Mouse (Mus musculus) embryonic facial prominence, embryonic 12.5 days (tissue): ENCODE results near the gene Gm10337. TPM values are rescaled to one million over a fixed set of nuclear protein-coding genes. Genes with fewer than 3 reads are reported as not detected.

Experiments used
- ATAC-seq: fragments of 200-750 bp; cut with Nextera tagmentation; 2 replicates; pipeline ENCODE4 v1.8.0; 2017; ENCODE audit not compliant: insufficient number of reproducible peaks, insufficient read depth, low FRiP score, low TSS enrichment
- H3K27ac ChIP-seq: fragments of 300-500 bp; sonication (generic); 2 replicates; pipeline ENCODE4 v1.5.1; 2016; ENCODE audit warnings: mild to moderate bottlenecking
- H3K27me3 ChIP-seq: fragments of 300-500 bp; sonication (generic); 2 replicates; pipeline ENCODE4 v1.6.1; 2016; ENCODE audit warnings: mild to moderate bottlenecking, moderate library complexity
- H3K36me3 ChIP-seq: fragments of 300-500 bp; sonication (generic); 2 replicates; pipeline ENCODE4 v1.6.1; 2016; ENCODE audit warnings: mild to moderate bottlenecking
- H3K4me1 ChIP-seq: fragments of 300-500 bp; sonication (generic); 2 replicates; pipeline ENCODE4 v1.6.1; 2016
- H3K4me2 ChIP-seq: fragments of 300-500 bp; sonication (generic); replicated peaks from 2 replicates; pipeline ENCODE4 v1.6.1; 2016; ENCODE audit warnings: mild to moderate bottlenecking, moderate library complexity
- H3K4me3 ChIP-seq: fragments of 300-500 bp; sonication (generic); 2 replicates; pipeline ENCODE4 v1.5.1; 2016; ENCODE audit warnings: mild to moderate bottlenecking
- H3K9ac ChIP-seq: fragments of 300-500 bp; sonication (generic); 2 replicates; pipeline ENCODE4 v1.6.1; 2016; ENCODE audit warnings: mild to moderate bottlenecking, moderate library complexity
- H3K9me3 ChIP-seq: fragments of 300-500 bp; sonication (generic); 2 replicates; pipeline ENCODE4 v1.6.1; 2016; ENCODE audit warnings: mild to moderate bottlenecking, moderate library complexity
- WGBS: fragments of 180-500 bp; shearing (Covaris S2); methylation state at CpG from one replicate; pipeline ENCODE4 v1.1.7; 2016; 5-methylcytosine and 5-hydroxymethylcytosine counted together
- polyA plus RNA-seq: library from polyadenylated mRNA; unstranded; fragments of >200 nt; fragmentation: Nextera tagmentation; extraction: Ambion mirVana; gene quantifications from 2 replicates; pipeline ENCODE4 v1.2.1, GENCODE M21; 2016

Gm10337 gene
- polyA plus RNA-seq, 1 experiment from 2014 or later = not detected

- Histone ChIP-seq H3K36me3 (peaks cover 17% of the 10 kb centered on the region), H3K27me3 (no peaks in the 10 kb centered on the region), H3K27ac (peak within 1 kb of the TSS; percentile 98), H3K4me2 (peak within 1 kb of the TSS; percentile 68), H3K9me3 (no peaks in the 10 kb centered on the region), H3K4me3 (peak within 1 kb of the TSS; percentile 85), H3K4me1 (peaks cover 12% of the 10 kb centered on the region; the same call in 1 of the 2 replicates), H3K9ac (peak within 1 kb of the TSS; percentile 94)
- peak; percentile 100 for ATAC-seq
- WGBS = under 1% methylated on average over 32 of the region's 40 CpGs
Observed at GRCm38 (mm10) chr15:102470183-102470604, 33.3 kb upstream of the Gm10337 start, which contains the start of gene Pcbp2. TSS of gene Pcbp2 (plus strand) at chr15:102470539.

GRCm38 (mm10) chr15:102470605-102471294 lies 32.8 kb upstream of the Gm10337 start:
- under 1% methylated on average over 51 of the region's 67 CpGs for WGBS
- H3K9ac ChIP-seq = peak overlapping the region; percentile 94
- H3K9me3 ChIP-seq = no peaks in the 10 kb centered on the region
- peaks cover 12% of the 10 kb centered on the region; the same call in 1 of the 2 replicates for H3K4me1 ChIP-seq
- H3K4me2 ChIP-seq = peak overlapping the region; percentile 68
- peak overlapping the region; percentile 98 for H3K27ac ChIP-seq
- no peaks in the 10 kb centered on the region for H3K27me3 ChIP-seq
- H3K36me3 ChIP-seq = peaks cover 22% of the 10 kb centered on the region
- peak; percentile 38; the same call in 1 of the 2 replicates for ATAC-seq
- peak overlapping the region; percentile 85 for H3K4me3 ChIP-seq

GRCm38 (mm10) chr15:102471295-102471645 lies 32.3 kb upstream of the Gm10337 start:
- Histone ChIP-seq H3K27me3 (no peaks in the 10 kb centered on the region), H3K9ac (peak overlapping the region; percentile 94), H3K4me2 (peak overlapping the region; percentile 68), H3K4me3 (peak overlapping the region; percentile 85), H3K4me1 (peaks cover 12% of the 10 kb centered on the region; the same call in 1 of the 2 replicates), H3K9me3 (no peaks in the 10 kb centered on the region), H3K27ac (peak overlapping the region; percentile 98), H3K36me3 (peaks cover 28% of the 10 kb centered on the region)
- ATAC-seq = no peak
- under 1% methylated on average over 10 of the region's 10 CpGs for WGBS

- no peaks in the 10 kb centered on the region for H3K9me3 ChIP-seq
- peak overlapping the region; percentile 68 for H3K4me2 ChIP-seq
- peaks cover 32% of the 10 kb centered on the region for H3K36me3 ChIP-seq
- no peaks in the 10 kb centered on the region for H3K27me3 ChIP-seq
- peaks cover 12% of the 10 kb centered on the region; the same call in 1 of the 2 replicates for H3K4me1 ChIP-seq
- peak overlapping the region; percentile 85 for H3K4me3 ChIP-seq
- H3K9ac ChIP-seq = peak overlapping the region; percentile 94
- no peak overlapping the region for H3K27ac ChIP-seq
- ATAC-seq = no peak
Observed at GRCm38 (mm10) chr15:102471727-102472126, 31.8 kb upstream of the Gm10337 start.

GRCm38 (mm10) chr15:102473246-102473645 lies 30.3 kb upstream of the Gm10337 start:
- H3K27me3 ChIP-seq = no peaks in the 10 kb centered on the region
- no peak overlapping the region for H3K9ac ChIP-seq
- no peaks in the 10 kb centered on the region for H3K9me3 ChIP-seq
- no peak overlapping the region for H3K4me3 ChIP-seq
- peak overlapping the region; percentile 27; the same call in 1 of the 2 replicates for H3K4me2 ChIP-seq
- H3K4me1 ChIP-seq = peaks cover 12% of the 10 kb centered on the region; the same call in 1 of the 2 replicates
- ATAC-seq = no peak
- 64% methylated on average over 2 of the region's 2 CpGs for WGBS
- H3K27ac ChIP-seq = no peak overlapping the region
- H3K36me3 ChIP-seq = peaks cover 46% of the 10 kb centered on the region

- Histone ChIP-seq H3K4me2 (no peak overlapping the region), H3K36me3 (peaks cover 57% of the 10 kb centered on the region), H3K27me3 (no peaks in the 10 kb centered on the region), H3K4me3 (no peak overlapping the region), H3K27ac (no peak overlapping the region), H3K9ac (no peak overlapping the region), H3K9me3 (no peaks in the 10 kb centered on the region), H3K4me1 (peaks cover 12% of the 10 kb centered on the region; the same call in 1 of the 2 replicates)
- 92% methylated on average over 2 of the region's 2 CpGs for WGBS
- ATAC-seq = no peak
Observed at GRCm38 (mm10) chr15:102474520-102474919, 29.0 kb upstream of the Gm10337 start.

GRCm38 (mm10) chr15:102483136-102483535 lies 20.4 kb upstream of the Gm10337 start:
- H3K9ac ChIP-seq = no peak overlapping the region
- 89% methylated on average over 3 of the region's 3 CpGs for WGBS
- H3K4me3 ChIP-seq = no peak overlapping the region
- ATAC-seq = no peak
- H3K4me1 ChIP-seq = no peaks in the 10 kb centered on the region
- no peaks in the 10 kb centered on the region for H3K9me3 ChIP-seq
- H3K27ac ChIP-seq = no peak overlapping the region
- H3K4me2 ChIP-seq = no peak overlapping the region
- H3K27me3 ChIP-seq = no peaks in the 10 kb centered on the region
- peaks cover 76% of the 10 kb centered on the region for H3K36me3 ChIP-seq

GRCm38 (mm10) chr15:102485853-102486252 lies 17.7 kb upstream of the Gm10337 start:
- no peak overlapping the region for H3K4me3 ChIP-seq
- peaks cover 82% of the 10 kb centered on the region for H3K36me3 ChIP-seq
- H3K4me2 ChIP-seq = no peak overlapping the region
- WGBS = 90% methylated on average over 12 of the region's 12 CpGs
- H3K4me1 ChIP-seq = no peaks in the 10 kb centered on the region
- no peak overlapping the region for H3K9ac ChIP-seq
- H3K9me3 ChIP-seq = no peaks in the 10 kb centered on the region
- ATAC-seq = no peak
- no peak overlapping the region for H3K27ac ChIP-seq
- H3K27me3 ChIP-seq = no peaks in the 10 kb centered on the region

- H3K4me3 ChIP-seq = no peak overlapping the region
- H3K9ac ChIP-seq = no peak overlapping the region
- H3K4me2 ChIP-seq = no peak overlapping the region
- H3K36me3 ChIP-seq = peaks cover 83% of the 10 kb centered on the region
- ATAC-seq = no peak
- H3K4me1 ChIP-seq = no peaks in the 10 kb centered on the region
- 66% methylated on average over 1 of the region's 1 CpGs for WGBS
- no peaks in the 10 kb centered on the region for H3K27me3 ChIP-seq
- H3K27ac ChIP-seq = no peak overlapping the region
- H3K9me3 ChIP-seq = no peaks in the 10 kb centered on the region
Observed at GRCm38 (mm10) chr15:102487664-102488063, 15.9 kb upstream of the Gm10337 start.

- Histone ChIP-seq H3K9me3 (no peaks in the 10 kb centered on the region), H3K36me3 (peaks cover 80% of the 10 kb centered on the region), H3K4me3 (no peak overlapping the region), H3K4me2 (no peak overlapping the region), H3K9ac (no peak overlapping the region), H3K27me3 (no peaks in the 10 kb centered on the region), H3K4me1 (no peaks in the 10 kb centered on the region), H3K27ac (no peak overlapping the region)
- ATAC-seq = no peak
- 94% methylated on average over 3 of the region's 3 CpGs for WGBS
Observed at GRCm38 (mm10) chr15:102498322-102498721, 5.2 kb upstream of the Gm10337 start.

GRCm38 (mm10) chr15:102499370-102499769 lies 4.2 kb upstream of the Gm10337 start:
- peaks cover 81% of the 10 kb centered on the region for H3K36me3 ChIP-seq
- no peaks in the 10 kb centered on the region for H3K9me3 ChIP-seq
- H3K4me2 ChIP-seq = no peak overlapping the region
- no peak overlapping the region for H3K27ac ChIP-seq
- H3K27me3 ChIP-seq = no peaks in the 10 kb centered on the region
- H3K4me1 ChIP-seq = no peaks in the 10 kb centered on the region
- ATAC-seq = no peak
- H3K4me3 ChIP-seq = no peak overlapping the region
- H3K9ac ChIP-seq = no peak overlapping the region
- WGBS = 79% methylated on average over 3 of the region's 3 CpGs

GRCm38 (mm10) chr15:102499851-102500250 lies 3.7 kb upstream of the Gm10337 start:
- no peak overlapping the region for H3K4me3 ChIP-seq
- no peak overlapping the region for H3K27ac ChIP-seq
- H3K4me1 ChIP-seq = no peaks in the 10 kb centered on the region
- WGBS = 92% methylated on average over 6 of the region's 6 CpGs
- H3K36me3 ChIP-seq = peaks cover 81% of the 10 kb centered on the region
- H3K27me3 ChIP-seq = no peaks in the 10 kb centered on the region
- H3K4me2 ChIP-seq = no peak overlapping the region
- no peak for ATAC-seq
- no peaks in the 10 kb centered on the region for H3K9me3 ChIP-seq
- no peak overlapping the region for H3K9ac ChIP-seq
